Mouse (Mus musculus) ES-Bruce4 (cell line): ENCODE data around the gene Rln1.

ENCODE experiments used
- CTCF ChIP-seq: IDR thresholded peaks from one replicate; pipeline ENCODE4 v1.8.1; 2011; ENCODE audit warnings: low read depth, low read length
- POLR2A ChIP-seq: IDR thresholded peaks from one replicate; pipeline ENCODE4 v1.8.1; 2011; ENCODE audit warnings: low read length; ENCODE audit not compliant: insufficient read depth

DNA sequence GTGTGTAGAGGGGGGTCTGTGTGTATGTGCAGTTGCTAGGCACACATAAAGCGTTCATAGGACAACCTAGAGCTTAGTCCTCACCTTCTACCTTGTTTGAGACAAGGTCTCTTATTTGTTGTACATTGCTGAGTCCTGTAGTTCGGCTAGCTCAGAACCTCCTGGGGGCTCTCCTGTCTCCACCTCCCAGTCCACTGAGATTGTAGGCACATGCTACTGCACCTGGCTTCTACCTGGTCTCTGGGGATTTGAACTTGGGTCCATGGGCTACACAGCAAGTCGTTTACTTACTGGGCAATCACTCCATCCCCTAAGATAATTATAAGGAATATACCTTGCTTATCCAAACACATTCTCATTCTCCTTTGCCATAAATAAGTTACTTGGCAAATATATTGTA lies 38.2 kb upstream of the Rln1 start:
- no peak for TF ChIP-seq CTCF
- no peak for TF ChIP-seq POLR2A
